Mouse (Mus musculus) forebrain, embryonic 13.5 days (tissue): Measurements from ENCODE around the gene Tmco4. TPM values are rescaled to one million over a fixed set of nuclear protein-coding genes. Genes with fewer than 3 reads are reported as not detected.

Experiments
- ATAC-seq: fragments of 200-750 bp; cut with Nextera tagmentation; 2 replicates; pipeline ENCODE4 v1.8.0; 2017
- H3K27ac ChIP-seq: fragments of 300-500 bp; sonication (generic); 2 replicates; pipeline ENCODE4 v1.5.1; 2015; ENCODE audit warnings: inconsistent platforms, mild to moderate bottlenecking, moderate library complexity
- H3K27me3 ChIP-seq: fragments of 300-500 bp; sonication (generic); 2 replicates; pipeline ENCODE4 v1.6.1; 2015; ENCODE audit warnings: mild to moderate bottlenecking, inconsistent platforms
- H3K36me3 ChIP-seq: fragments of 300-500 bp; sonication (generic); 2 replicates; pipeline ENCODE4 v1.6.1; 2015; ENCODE audit warnings: mild to moderate bottlenecking, inconsistent platforms; ENCODE audit not compliant: poor library complexity, severe bottlenecking
- H3K4me1 ChIP-seq: fragments of 300-500 bp; sonication (generic); 2 replicates; pipeline ENCODE4 v1.6.1; 2015; ENCODE audit warnings: inconsistent platforms
- H3K4me2 ChIP-seq: fragments of 300-500 bp; sonication (generic); 2 replicates; pipeline ENCODE4 v1.6.1; 2015; ENCODE audit warnings: inconsistent platforms, mild to moderate bottlenecking, moderate library complexity
- H3K4me3 ChIP-seq: fragments of 300-500 bp; sonication (generic); 2 replicates; pipeline ENCODE4 v1.5.1; 2015; ENCODE audit warnings: mild to moderate bottlenecking, inconsistent platforms
- H3K9ac ChIP-seq: fragments of 300-500 bp; sonication (generic); 2 replicates; pipeline ENCODE4 v1.6.1; 2015; ENCODE audit warnings: mild to moderate bottlenecking, inconsistent platforms
- H3K9me3 ChIP-seq: fragments of 300-500 bp; sonication (generic); replicated peaks from 2 replicates; pipeline ENCODE4 v1.6.1; 2016; ENCODE audit warnings: inconsistent platforms
- WGBS: fragments of 180-500 bp; shearing (Covaris S2); methylation state at CpG from one replicate; pipeline ENCODE4 v1.1.7; 2015; 5-methylcytosine and 5-hydroxymethylcytosine counted together
- polyA plus RNA-seq: library from polyadenylated mRNA; unstranded; fragments of >200 nt; fragmentation: Nextera tagmentation; extraction: Ambion mirVana; gene quantifications from 2 replicates; pipeline ENCODE4 v1.2.1, GENCODE M21; 2015

Gene Tmco4
- polyA plus RNA-seq, 1 experiment from 2014 or later, result 0.48 TPM

GRCm38 (mm10) chr4:138975194-138975593, 2.5 kb downstream of the Tmco4 start:
- Histone ChIP-seq H3K27ac (no peak overlapping the region), H3K4me1 (peaks cover 19% of the 10 kb centered on the region), H3K9ac (no peak overlapping the region), H3K4me3 (no peak overlapping the region), H3K36me3 (no peaks in the 10 kb centered on the region), H3K4me2 (no peak overlapping the region), H3K9me3 (no peaks in the 10 kb centered on the region), H3K27me3 (no peaks in the 10 kb centered on the region)
- no peak for ATAC-seq
- WGBS, result 83% methylated on average over 3 of the region's 3 CpGs

GRCm38 (mm10) chr4:138976046-138976445, 3.4 kb downstream of the Tmco4 start:
- H3K36me3 ChIP-seq, result no peaks in the 10 kb centered on the region
- H3K9me3 ChIP-seq, result no peaks in the 10 kb centered on the region
- no peak overlapping the region for H3K9ac ChIP-seq
- WGBS, result 85% methylated on average over 6 of the region's 6 CpGs
- H3K4me2 ChIP-seq, result no peak overlapping the region
- H3K4me1 ChIP-seq, result peaks cover 22% of the 10 kb centered on the region
- no peak overlapping the region for H3K4me3 ChIP-seq
- H3K27ac ChIP-seq, result no peak overlapping the region
- H3K27me3 ChIP-seq, result no peaks in the 10 kb centered on the region
- ATAC-seq, result no peak

- Histone ChIP-seq H3K4me1 (0 out of 2 replicates have a peak, but pooled peaks cover 3% of the 10 kb centered on the region), H3K27me3 (no peaks in the 10 kb centered on the region), H3K9ac (no peak overlapping the region), H3K36me3 (no peaks in the 10 kb centered on the region), H3K9me3 (no peaks in the 10 kb centered on the region), H3K4me2 (no peak overlapping the region), H3K4me3 (no peak overlapping the region), H3K27ac (no peak overlapping the region)
- no peak for ATAC-seq
- WGBS, result 90% methylated on average over 8 of the region's 8 CpGs
Measured at GRCm38 (mm10) chr4:138980021-138980420, 7.3 kb downstream of the Tmco4 start.

DNA sequence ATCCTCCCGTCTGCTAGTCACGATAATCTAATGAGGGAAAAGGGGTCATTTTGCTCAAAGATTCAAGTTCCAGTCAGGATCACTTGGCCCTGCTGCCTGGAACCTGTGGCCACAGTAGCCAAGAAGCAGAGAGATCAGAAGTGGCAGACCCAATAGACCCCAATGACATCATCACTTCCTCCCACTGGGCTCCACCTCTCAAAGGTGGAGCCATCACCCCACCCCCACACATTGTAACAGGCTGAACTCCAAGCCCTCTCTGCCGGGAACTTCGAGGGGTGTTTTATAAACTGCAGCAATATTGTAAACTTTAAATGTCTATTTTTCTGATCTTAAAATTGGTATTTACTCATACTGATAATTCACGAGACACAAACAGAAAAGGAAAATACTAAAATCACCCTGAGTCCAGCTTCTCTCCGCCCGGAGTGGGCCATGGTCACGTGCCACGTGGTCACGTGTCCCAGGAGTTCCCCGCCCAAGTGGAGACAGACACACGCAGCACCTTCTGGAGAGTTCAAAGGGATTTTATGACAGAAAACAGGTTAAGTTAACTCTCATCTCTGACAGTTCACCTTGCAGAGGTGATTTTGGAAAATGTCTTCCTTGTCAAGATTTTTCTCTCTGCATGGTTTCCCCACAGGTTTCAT, 8.2 kb downstream of the Tmco4 start:
- H3K9ac ChIP-seq, result no peak overlapping the region
- no peak overlapping the region for H3K4me3 ChIP-seq
- WGBS, result 21% methylated on average over 12 of the region's 12 CpGs
- no peaks in the 10 kb centered on the region for H3K27me3 ChIP-seq
- no peak for ATAC-seq
- H3K27ac ChIP-seq, result no peak overlapping the region
- H3K36me3 ChIP-seq, result no peaks in the 10 kb centered on the region
- 0 out of 2 replicates have a peak overlapping the region, but pooled peaks have one; percentile 7 for H3K4me2 ChIP-seq
- H3K4me1 ChIP-seq, result 0 out of 2 replicates have a peak, but pooled peaks cover 3% of the 10 kb centered on the region
- no peaks in the 10 kb centered on the region for H3K9me3 ChIP-seq

GRCm38 (mm10) chr4:138983422-138983821, 10.7 kb downstream of the Tmco4 start:
- H3K27me3 ChIP-seq, result no peaks in the 10 kb centered on the region
- no peak for ATAC-seq
- no peak overlapping the region for H3K4me2 ChIP-seq
- no peaks in the 10 kb centered on the region for H3K9me3 ChIP-seq
- H3K36me3 ChIP-seq, result no peaks in the 10 kb centered on the region
- no peak overlapping the region for H3K4me3 ChIP-seq
- H3K27ac ChIP-seq, result no peak overlapping the region
- H3K9ac ChIP-seq, result no peak overlapping the region
- 0 out of 2 replicates have a peak, but pooled peaks cover 3% of the 10 kb centered on the region for H3K4me1 ChIP-seq
- 74% methylated on average over 3 of the region's 3 CpGs for WGBS

DNA sequence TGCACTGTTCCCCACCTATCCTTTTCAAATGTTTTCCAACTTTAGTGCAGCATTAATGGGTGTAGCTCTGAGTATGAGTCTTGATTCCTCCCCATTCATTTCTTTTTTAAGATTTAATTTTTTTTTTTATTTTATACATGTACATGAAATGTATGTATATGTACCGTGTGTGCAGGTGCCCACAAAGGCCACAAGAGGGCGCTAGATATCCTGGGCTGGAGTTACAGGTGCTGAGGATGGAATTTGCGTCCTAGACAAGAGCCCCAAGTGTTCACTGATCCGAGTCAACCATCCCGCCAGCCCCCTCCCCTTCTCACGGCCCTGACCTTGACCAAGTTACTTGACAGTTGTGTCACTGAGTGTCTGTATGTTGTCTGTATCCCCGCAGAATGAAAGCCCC, 12.1 kb downstream of the Tmco4 start:
- H3K4me2 ChIP-seq, result no peak overlapping the region
- WGBS, result 76% methylated on average over 7 of the region's 7 CpGs
- H3K27me3 ChIP-seq, result no peaks in the 10 kb centered on the region
- no peaks in the 10 kb centered on the region for H3K36me3 ChIP-seq
- H3K4me1 ChIP-seq, result 0 out of 2 replicates have a peak, but pooled peaks cover 3% of the 10 kb centered on the region
- no peaks in the 10 kb centered on the region for H3K9me3 ChIP-seq
- ATAC-seq, result no peak
- H3K9ac ChIP-seq, result no peak overlapping the region
- H3K4me3 ChIP-seq, result no peak overlapping the region
- no peak overlapping the region for H3K27ac ChIP-seq

- Histone ChIP-seq H3K27me3 (no peaks in the 10 kb centered on the region), H3K27ac (no peak overlapping the region), H3K36me3 (no peaks in the 10 kb centered on the region), H3K4me1 (no peaks in the 10 kb centered on the region), H3K9me3 (no peaks in the 10 kb centered on the region), H3K4me2 (no peak overlapping the region), H3K4me3 (no peak overlapping the region), H3K9ac (no peak overlapping the region)
- no peak for ATAC-seq
- WGBS, result 33% methylated on average over 5 of the region's 5 CpGs
Measured at GRCm38 (mm10) chr4:138986280-138986679, 13.6 kb downstream of the Tmco4 start.

GRCm38 (mm10) chr4:138994389-138994788, 21.7 kb downstream of the Tmco4 start:
- Histone ChIP-seq H3K9me3 (no peaks in the 10 kb centered on the region), H3K27me3 (no peaks in the 10 kb centered on the region; the same call in 1 of the 2 replicates), H3K27ac (no peak overlapping the region), H3K4me1 (no peaks in the 10 kb centered on the region), H3K36me3 (no peaks in the 10 kb centered on the region), H3K4me2 (no peak overlapping the region), H3K4me3 (no peak overlapping the region), H3K9ac (no peak overlapping the region)
- 82% methylated on average over 3 of the region's 3 CpGs for WGBS
- no peak for ATAC-seq

- H3K36me3 ChIP-seq, result no peaks in the 10 kb centered on the region
- no peak overlapping the region for H3K9ac ChIP-seq
- peaks cover 6% of the 10 kb centered on the region; the same call in 1 of the 2 replicates for H3K4me1 ChIP-seq
- no peak overlapping the region for H3K27ac ChIP-seq
- 76% methylated on average over 5 of the region's 5 CpGs for WGBS
- no peak for ATAC-seq
- no peaks in the 10 kb centered on the region for H3K9me3 ChIP-seq
- no peaks in the 10 kb centered on the region; the same call in 1 of the 2 replicates for H3K27me3 ChIP-seq
- H3K4me3 ChIP-seq, result no peak overlapping the region
- no peak overlapping the region for H3K4me2 ChIP-seq
Measured at GRCm38 (mm10) chr4:138996410-138996809, 23.7 kb downstream of the Tmco4 start.

DNA sequence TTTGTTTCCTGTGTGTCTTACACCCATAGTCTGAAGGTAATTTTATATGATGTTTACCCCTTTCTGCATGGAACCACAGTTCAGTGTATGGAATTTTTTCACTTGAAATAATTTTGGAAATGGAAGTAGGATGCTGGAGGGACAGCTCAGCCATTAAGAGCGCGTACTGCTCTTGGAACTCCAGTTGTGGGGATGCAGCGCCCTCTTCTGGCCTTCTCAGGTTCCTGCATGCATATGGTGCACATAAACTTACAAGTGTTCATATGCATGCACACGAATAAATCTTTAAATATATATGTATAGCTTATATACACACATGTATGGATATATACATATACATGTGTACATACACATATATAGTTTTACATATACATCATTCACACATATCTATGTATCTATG, 24.4 kb downstream of the Tmco4 start:
- 81% methylated on average over 4 of the region's 4 CpGs for WGBS
- H3K9ac ChIP-seq, result no peak overlapping the region
- no peaks in the 10 kb centered on the region; the same call in 1 of the 2 replicates for H3K27me3 ChIP-seq
- H3K36me3 ChIP-seq, result no peaks in the 10 kb centered on the region
- no peak overlapping the region for H3K4me2 ChIP-seq
- no peaks in the 10 kb centered on the region for H3K9me3 ChIP-seq
- peaks cover 6% of the 10 kb centered on the region; the same call in 1 of the 2 replicates for H3K4me1 ChIP-seq
- H3K4me3 ChIP-seq, result no peak overlapping the region
- H3K27ac ChIP-seq, result no peak overlapping the region
- no peak for ATAC-seq

GRCm38 (mm10) chr4:138998611-138999010, 25.9 kb downstream of the Tmco4 start:
- no peaks in the 10 kb centered on the region for H3K9me3 ChIP-seq
- no peak overlapping the region for H3K27ac ChIP-seq
- no peaks in the 10 kb centered on the region for H3K36me3 ChIP-seq
- ATAC-seq, result no peak
- no peak overlapping the region for H3K4me3 ChIP-seq
- H3K4me1 ChIP-seq, result peaks cover 6% of the 10 kb centered on the region; the same call in 1 of the 2 replicates
- WGBS, result 89% methylated on average over 11 of the region's 11 CpGs
- H3K4me2 ChIP-seq, result no peak overlapping the region
- no peak overlapping the region for H3K9ac ChIP-seq
- no peaks in the 10 kb centered on the region; the same call in 1 of the 2 replicates for H3K27me3 ChIP-seq

- ATAC-seq, result no peak
- H3K9ac ChIP-seq, result no peak overlapping the region
- 63% methylated on average over 2 of the region's 2 CpGs for WGBS
- H3K27me3 ChIP-seq, result no peaks in the 10 kb centered on the region
- no peak overlapping the region for H3K4me2 ChIP-seq
- H3K4me1 ChIP-seq, result peaks cover 6% of the 10 kb centered on the region; the same call in 1 of the 2 replicates
- H3K4me3 ChIP-seq, result no peak overlapping the region
- no peaks in the 10 kb centered on the region for H3K36me3 ChIP-seq
- no peak overlapping the region for H3K27ac ChIP-seq
- H3K9me3 ChIP-seq, result no peaks in the 10 kb centered on the region
Measured at GRCm38 (mm10) chr4:139001026-139001425, 28.3 kb downstream of the Tmco4 start.

GRCm38 (mm10) chr4:139001433-139001832, 28.7 kb downstream of the Tmco4 start:
- Histone ChIP-seq H3K27ac (no peak overlapping the region), H3K4me3 (no peak overlapping the region), H3K9ac (no peak overlapping the region), H3K27me3 (no peaks in the 10 kb centered on the region), H3K4me1 (peaks cover 6% of the 10 kb centered on the region; the same call in 1 of the 2 replicates), H3K4me2 (no peak overlapping the region), H3K36me3 (no peaks in the 10 kb centered on the region), H3K9me3 (no peaks in the 10 kb centered on the region)
- WGBS, result 36% methylated on average over 6 of the region's 6 CpGs
- ATAC-seq, result no peak
